Mouse (Mus musculus): ENCODE results near the gene Mylk. TPM values are rescaled to one million over a fixed set of nuclear protein-coding genes. Genes with fewer than 3 reads are reported as not detected.
A peak's percentile ranks its signal among the peaks of the same experiment; 100 is the strongest.

Gene Mylk
- polyA plus RNA-seq, 1 experiment from 2014 or later, result 97.3 TPM

GRCm38 (mm10) chr16:34813570-34813969 lies 68.6 kb downstream of the Mylk start:
- Histone ChIP-seq H3K27me3 (no peaks in the 10 kb centered on the region), H3K9me3 (replicated peaks) (no peaks in the 10 kb centered on the region), H3K4me3 (replicated peaks) (no peak overlapping the region), H3K36me3 (no peaks in the 10 kb centered on the region), H3K9ac (no peak overlapping the region), H3K4me2 (no peak overlapping the region), H3K27ac (no peak overlapping the region), H3K4me1 (no peaks in the 10 kb centered on the region)
- no peak for ATAC-seq (replicated peaks; ENCODE audit: low FRiP score)
- 82% methylated on average over 3 of the region's 3 CpGs for WGBS

GRCm38 (mm10) chr16:34814612-34815011 lies 69.6 kb downstream of the Mylk start:
- no peak overlapping the region for H3K27ac ChIP-seq
- ATAC-seq (replicated peaks; ENCODE audit: low FRiP score), result no peak
- H3K4me3 ChIP-seq (replicated peaks), result no peak overlapping the region
- no peaks in the 10 kb centered on the region for H3K27me3 ChIP-seq
- no peaks in the 10 kb centered on the region for H3K9me3 ChIP-seq (replicated peaks)
- H3K4me2 ChIP-seq, result no peak overlapping the region
- H3K9ac ChIP-seq, result no peak overlapping the region
- 86% methylated on average over 7 of the region's 7 CpGs for WGBS
- H3K4me1 ChIP-seq, result no peaks in the 10 kb centered on the region
- no peaks in the 10 kb centered on the region for H3K36me3 ChIP-seq

GRCm38 (mm10) chr16:34816548-34816947 lies 71.5 kb downstream of the Mylk start:
- Histone ChIP-seq H3K9me3 (replicated peaks) (no peaks in the 10 kb centered on the region), H3K27me3 (no peaks in the 10 kb centered on the region), H3K4me2 (no peak overlapping the region), H3K27ac (no peak overlapping the region), H3K4me1 (no peaks in the 10 kb centered on the region), H3K36me3 (no peaks in the 10 kb centered on the region), H3K4me3 (replicated peaks) (no peak overlapping the region), H3K9ac (no peak overlapping the region)
- no peak for ATAC-seq (replicated peaks; ENCODE audit: low FRiP score)
- 73% methylated on average over 7 of the region's 7 CpGs for WGBS

GRCm38 (mm10) chr16:34825111-34825744 lies 80.2 kb downstream of the Mylk start:
- Histone ChIP-seq H3K9me3 (replicated peaks) (no peaks in the 10 kb centered on the region), H3K9ac (no peak overlapping the region), H3K4me2 (no peak overlapping the region), H3K4me3 (replicated peaks) (no peak overlapping the region), H3K27ac (no peak overlapping the region), H3K27me3 (no peaks in the 10 kb centered on the region), H3K4me1 (no peaks in the 10 kb centered on the region), H3K36me3 (no peaks in the 10 kb centered on the region)
- 48% methylated on average over 7 of the region's 7 CpGs for whole genome bisulfite sequencing
- no peak for ATAC-seq (replicated peaks; ENCODE audit: low FRiP score)

GRCm38 (mm10) chr16:34834477-34834876 lies 89.5 kb downstream of the Mylk start:
- Histone ChIP-seq H3K4me2 (no peak overlapping the region), H3K4me3 (replicated peaks) (no peak overlapping the region), H3K27ac (no peak overlapping the region), H3K9ac (no peak overlapping the region), H3K4me1 (no peaks in the 10 kb centered on the region), H3K9me3 (replicated peaks) (no peaks in the 10 kb centered on the region), H3K27me3 (no peaks in the 10 kb centered on the region), H3K36me3 (no peaks in the 10 kb centered on the region)
- WGBS, result 50% methylated on average over 1 of the region's 1 CpGs
- no peak for ATAC-seq (replicated peaks; ENCODE audit: low FRiP score)

GRCm38 (mm10) chr16:34839004-34839703 lies 94.1 kb downstream of the Mylk start:
- no peak overlapping the region for H3K27ac ChIP-seq
- no peak overlapping the region for H3K9ac ChIP-seq
- H3K27me3 ChIP-seq, result no peaks in the 10 kb centered on the region
- no peak overlapping the region for H3K4me2 ChIP-seq
- no peak overlapping the region for H3K4me3 ChIP-seq (replicated peaks)
- ATAC-seq (replicated peaks; ENCODE audit: low FRiP score), result no peak
- 72% methylated on average over 7 of the region's 7 CpGs for WGBS
- no peaks in the 10 kb centered on the region for H3K9me3 ChIP-seq (replicated peaks)
- no peaks in the 10 kb centered on the region for H3K36me3 ChIP-seq
- no peaks in the 10 kb centered on the region for H3K4me1 ChIP-seq

GRCm38 (mm10) chr16:34839704-34840331 lies 94.8 kb downstream of the Mylk start:
- Histone ChIP-seq H3K4me2 (no peak overlapping the region), H3K36me3 (no peaks in the 10 kb centered on the region), H3K9me3 (replicated peaks) (no peaks in the 10 kb centered on the region), H3K27me3 (no peaks in the 10 kb centered on the region), H3K9ac (no peak overlapping the region), H3K4me1 (no peaks in the 10 kb centered on the region), H3K27ac (no peak overlapping the region), H3K4me3 (replicated peaks) (no peak overlapping the region)
- no peak for ATAC-seq (replicated peaks; ENCODE audit: low FRiP score)
- 70% methylated on average over 7 of the region's 7 CpGs for WGBS

GRCm38 (mm10) chr16:34844783-34845182 lies 99.8 kb downstream of the Mylk start:
- no peaks in the 10 kb centered on the region for H3K27me3 ChIP-seq
- no peak overlapping the region for H3K27ac ChIP-seq
- no peaks in the 10 kb centered on the region for H3K9me3 ChIP-seq (replicated peaks)
- H3K36me3 ChIP-seq, result no peaks in the 10 kb centered on the region
- no peak overlapping the region for H3K4me3 ChIP-seq (replicated peaks)
- H3K4me1 ChIP-seq, result peaks cover 6% of the 10 kb centered on the region; the same call in 1 of the 2 replicates
- H3K4me2 ChIP-seq, result no peak overlapping the region
- no peak overlapping the region for H3K9ac ChIP-seq
- no peak for ATAC-seq (replicated peaks; ENCODE audit: low FRiP score)
- 88% methylated on average over 6 of the region's 6 CpGs for WGBS

- H3K9me3 ChIP-seq (replicated peaks), result no peaks in the 10 kb centered on the region
- 43% methylated on average over 3 of the region's 3 CpGs for WGBS
- H3K27ac ChIP-seq, result peak overlapping the region; percentile 27; the same call in 1 of the 2 replicates
- peaks cover 6% of the 10 kb centered on the region; the same call in 1 of the 2 replicates for H3K4me1 ChIP-seq
- no peaks in the 10 kb centered on the region for H3K36me3 ChIP-seq
- no peak overlapping the region for H3K4me2 ChIP-seq
- H3K27me3 ChIP-seq, result no peaks in the 10 kb centered on the region
- no peak overlapping the region for H3K9ac ChIP-seq
- no peak for ATAC-seq (replicated peaks; ENCODE audit: low FRiP score)
- H3K4me3 ChIP-seq (replicated peaks), result no peak overlapping the region
Measured at GRCm38 (mm10) chr16:34847638-34848037, 102.6 kb downstream of the Mylk start.

GRCm38 (mm10) chr16:34854066-34854465 lies 109.1 kb downstream of the Mylk start:
- ATAC-seq (replicated peaks; ENCODE audit: low FRiP score), result no peak
- H3K4me1 ChIP-seq, result 0 out of 2 replicates have a peak, but pooled peaks cover 6% of the 10 kb centered on the region
- H3K4me3 ChIP-seq (replicated peaks), result no peak overlapping the region
- 80% methylated on average over 7 of the region's 7 CpGs for WGBS
- no peak overlapping the region for H3K9ac ChIP-seq
- H3K36me3 ChIP-seq, result no peaks in the 10 kb centered on the region
- H3K4me2 ChIP-seq, result no peak overlapping the region
- no peak overlapping the region for H3K27ac ChIP-seq
- H3K27me3 ChIP-seq, result no peaks in the 10 kb centered on the region
- H3K9me3 ChIP-seq (replicated peaks), result no peaks in the 10 kb centered on the region

- no peak overlapping the region for H3K4me2 ChIP-seq
- H3K36me3 ChIP-seq, result no peaks in the 10 kb centered on the region
- 80% methylated on average over 6 of the region's 6 CpGs for WGBS
- H3K27ac ChIP-seq, result no peak overlapping the region
- no peak for ATAC-seq (replicated peaks; ENCODE audit: low FRiP score)
- no peaks in the 10 kb centered on the region for H3K9me3 ChIP-seq (replicated peaks)
- H3K27me3 ChIP-seq, result no peaks in the 10 kb centered on the region
- H3K9ac ChIP-seq, result no peak overlapping the region
- H3K4me3 ChIP-seq (replicated peaks), result no peak overlapping the region
- H3K4me1 ChIP-seq, result 0 out of 2 replicates have a peak, but pooled peaks cover 6% of the 10 kb centered on the region
Measured at GRCm38 (mm10) chr16:34855136-34855535, 110.1 kb downstream of the Mylk start.

GRCm38 (mm10) chr16:34855751-34856150 lies 110.7 kb downstream of the Mylk start:
- Histone ChIP-seq H3K36me3 (no peaks in the 10 kb centered on the region), H3K27ac (no peak overlapping the region), H3K9me3 (replicated peaks) (no peaks in the 10 kb centered on the region), H3K27me3 (no peaks in the 10 kb centered on the region), H3K4me3 (replicated peaks) (no peak overlapping the region), H3K9ac (no peak overlapping the region), H3K4me1 (0 out of 2 replicates have a peak, but pooled peaks cover 6% of the 10 kb centered on the region), H3K4me2 (no peak overlapping the region)
- ATAC-seq (replicated peaks; ENCODE audit: low FRiP score), result no peak
- 59% methylated on average over 2 of the region's 2 CpGs for WGBS

All from kidney, embryonic 15.5 days (tissue).